Mouse (Mus musculus) midbrain, embryonic 11.5 days (tissue): ENCODE results near the gene Zfp467. TPM values are rescaled to one million over a fixed set of nuclear protein-coding genes. Genes with fewer than 3 reads are reported as not detected.

Experiments
- ATAC-seq: fragments of 200-750 bp; cut with Nextera tagmentation; 2 replicates; pipeline ENCODE4 v1.8.0; 2017; ENCODE audit warnings: moderate TSS enrichment, moderate library complexity; ENCODE audit not compliant: low FRiP score
- DNase-seq: peaks from one replicate; pipeline ENCODE4 v3.0.0; 2015; ENCODE audit warnings: low spot score; ENCODE audit errors: missing footprints
- H3K27ac ChIP-seq: fragments of 300-500 bp; sonication (generic); 2 replicates; pipeline ENCODE4 v1.5.1; 2014; ENCODE audit warnings: low read depth, low read length
- H3K27me3 ChIP-seq: fragments of 300-500 bp; sonication (generic); 2 replicates; pipeline ENCODE4 v1.6.1; 2014; ENCODE audit warnings: mild to moderate bottlenecking, low read length, moderate library complexity, mixed read lengths; ENCODE audit not compliant: control insufficient read depth, insufficient read depth
- H3K36me3 ChIP-seq: fragments of 300-500 bp; sonication (generic); 2 replicates; pipeline ENCODE4 v1.6.1; 2014; ENCODE audit warnings: mild to moderate bottlenecking, low read length, moderate library complexity, mixed read lengths; ENCODE audit not compliant: control insufficient read depth, insufficient read depth
- H3K4me1 ChIP-seq: fragments of 300-500 bp; sonication (generic); 2 replicates; pipeline ENCODE4 v1.6.1; 2014; ENCODE audit warnings: low read length; ENCODE audit not compliant: control insufficient read depth, insufficient read depth
- H3K4me2 ChIP-seq: fragments of 300-500 bp; sonication (generic); 2 replicates; pipeline ENCODE4 v1.6.1; 2014; ENCODE audit warnings: mild to moderate bottlenecking, moderate library complexity
- H3K4me3 ChIP-seq: fragments of 300-500 bp; sonication (generic); 2 replicates; pipeline ENCODE4 v1.5.1; 2014; ENCODE audit warnings: low read depth, low read length
- H3K9ac ChIP-seq: fragments of 300-500 bp; sonication (generic); 2 replicates; pipeline ENCODE4 v1.6.1; 2014; ENCODE audit warnings: low read length
- H3K9me3 ChIP-seq: fragments of 300-500 bp; sonication (generic); 2 replicates; pipeline ENCODE4 v1.6.1; 2016; ENCODE audit warnings: low read length; ENCODE audit not compliant: control insufficient read depth
- WGBS: fragments of 180-500 bp; shearing (Covaris S2); extraction: QIAGEN DNeasy Blood & Tissue Kit; methylation state at CpG from one replicate; pipeline ENCODE4 v1.1.7; 2014; 5-methylcytosine and 5-hydroxymethylcytosine counted together
- polyA plus RNA-seq: library from polyadenylated mRNA; unstranded; fragments of >200 nt; fragmentation: Nextera tagmentation; extraction: Ambion mirVana; gene quantifications from 2 replicates; pipeline ENCODE4 v1.2.1, GENCODE M21; 2014

The Zfp467 gene
- polyA plus RNA-seq, 1 experiment from 2014 or later: 14.3 TPM

GRCm38 (mm10) chr6:48467490-48467889, 21.9 kb upstream of the Zfp467 start:
- H3K27ac ChIP-seq: no peak overlapping the region
- H3K9me3 ChIP-seq: no peaks in the 10 kb centered on the region
- H3K9ac ChIP-seq: no peak overlapping the region
- H3K4me2 ChIP-seq: no peak overlapping the region
- peaks cover 3% of the 10 kb centered on the region; the same call in 1 of the 2 replicates for H3K4me1 ChIP-seq
- no peaks in the 10 kb centered on the region for H3K36me3 ChIP-seq
- no peaks in the 10 kb centered on the region for H3K27me3 ChIP-seq
- no peak for DNase-seq
- WGBS: 87% methylated on average over 7 of the region's 7 CpGs
- no peak overlapping the region for H3K4me3 ChIP-seq
- no peak for ATAC-seq

DNA sequence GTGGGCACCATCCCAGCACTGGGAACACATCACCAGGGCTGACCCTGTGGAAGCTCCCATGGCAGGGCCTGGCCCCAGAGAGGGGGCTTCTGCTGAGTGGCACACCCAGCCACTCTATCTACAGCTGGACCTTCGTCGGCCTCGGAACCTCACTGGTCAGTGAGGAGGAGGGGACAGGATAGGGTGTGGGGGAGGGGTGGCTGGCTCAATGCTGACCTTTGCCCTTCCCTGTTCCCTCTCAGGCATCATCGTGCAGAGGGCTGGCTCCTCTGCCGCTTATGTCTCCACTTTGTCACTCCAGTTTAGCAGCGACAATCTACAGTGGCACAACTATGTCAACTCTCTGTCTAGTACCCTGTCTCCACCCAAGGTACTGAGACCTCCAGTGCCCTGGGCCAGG, 21.1 kb upstream of the Zfp467 start:
- Histone ChIP-seq H3K4me2 (no peak overlapping the region), H3K4me1 (peaks cover 3% of the 10 kb centered on the region; the same call in 1 of the 2 replicates), H3K36me3 (no peaks in the 10 kb centered on the region), H3K27ac (no peak overlapping the region), H3K4me3 (no peak overlapping the region), H3K27me3 (no peaks in the 10 kb centered on the region), H3K9ac (no peak overlapping the region), H3K9me3 (no peaks in the 10 kb centered on the region)
- no peak for ATAC-seq
- WGBS: 35% methylated on average over 6 of the region's 6 CpGs
- DNase-seq: no peak

- ATAC-seq (no peak), DNase-seq (no peak)
- Histone ChIP-seq H3K9ac (no peak overlapping the region), H3K36me3 (no peaks in the 10 kb centered on the region), H3K9me3 (no peaks in the 10 kb centered on the region), H3K27ac (no peak overlapping the region), H3K27me3 (no peaks in the 10 kb centered on the region), H3K4me2 (no peak overlapping the region), H3K4me3 (no peak overlapping the region), H3K4me1 (peaks cover 3% of the 10 kb centered on the region; the same call in 1 of the 2 replicates)
- 93% methylated on average over 13 of the region's 13 CpGs for WGBS
Measured at GRCm38 (mm10) chr6:48464966-48465679, 19.5 kb upstream of the Zfp467 start.

DNA sequence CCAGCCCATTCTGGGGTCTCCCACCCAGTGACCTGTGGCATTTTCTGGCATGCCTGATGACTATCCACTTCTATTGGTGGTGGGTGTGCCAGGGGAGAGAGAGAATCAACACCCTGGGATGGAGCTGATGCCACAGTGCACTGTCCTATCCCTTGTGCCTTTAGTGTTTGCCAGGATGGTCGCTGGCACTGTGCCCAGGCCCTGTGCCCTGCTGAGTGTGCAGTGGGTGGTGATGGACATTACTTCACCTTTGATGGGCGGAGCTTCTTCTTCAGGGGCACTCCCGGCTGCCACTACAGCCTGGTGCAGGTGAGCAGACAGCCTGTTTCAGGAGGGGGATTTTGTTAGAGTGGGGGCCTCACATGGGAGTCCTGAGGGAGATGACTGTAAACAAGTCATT, 7.1 kb upstream of the Zfp467 start:
- Histone ChIP-seq H3K4me3 (no peak overlapping the region), H3K4me2 (no peak overlapping the region), H3K27me3 (no peaks in the 10 kb centered on the region), H3K9ac (no peak overlapping the region), H3K9me3 (no peaks in the 10 kb centered on the region), H3K27ac (no peak overlapping the region), H3K4me1 (no peaks in the 10 kb centered on the region), H3K36me3 (no peaks in the 10 kb centered on the region)
- DNase-seq (no peak), ATAC-seq (no peak)
- 86% methylated on average over 3 of the region's 3 CpGs for WGBS

DNA sequence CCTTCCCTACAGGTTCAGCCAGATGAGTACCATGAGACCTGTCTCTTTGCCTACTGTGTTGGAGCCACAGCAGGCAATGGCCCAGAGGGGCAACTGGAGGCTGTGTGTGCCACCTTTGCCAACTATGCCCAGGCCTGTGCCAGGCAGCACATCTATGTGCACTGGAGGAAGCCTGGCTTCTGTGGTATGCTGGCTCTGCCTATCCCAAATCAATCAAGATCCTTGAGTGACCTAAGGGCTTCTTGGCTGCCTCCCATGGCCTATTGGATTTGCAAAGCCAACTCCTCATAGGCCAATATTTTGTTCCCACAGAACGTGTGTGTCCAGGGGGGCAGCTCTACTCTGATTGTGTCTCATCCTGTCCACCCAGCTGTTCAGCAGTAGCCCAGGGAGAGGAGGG, 6.5 kb upstream of the Zfp467 start:
- Histone ChIP-seq H3K27me3 (no peaks in the 10 kb centered on the region), H3K9ac (no peak overlapping the region), H3K4me3 (no peak overlapping the region), H3K36me3 (no peaks in the 10 kb centered on the region), H3K4me1 (no peaks in the 10 kb centered on the region), H3K27ac (no peak overlapping the region), H3K4me2 (no peak overlapping the region), H3K9me3 (no peaks in the 10 kb centered on the region)
- 67% methylated on average over 1 of the region's 1 CpGs for WGBS
- ATAC-seq (no peak), DNase-seq (no peak)

DNA sequence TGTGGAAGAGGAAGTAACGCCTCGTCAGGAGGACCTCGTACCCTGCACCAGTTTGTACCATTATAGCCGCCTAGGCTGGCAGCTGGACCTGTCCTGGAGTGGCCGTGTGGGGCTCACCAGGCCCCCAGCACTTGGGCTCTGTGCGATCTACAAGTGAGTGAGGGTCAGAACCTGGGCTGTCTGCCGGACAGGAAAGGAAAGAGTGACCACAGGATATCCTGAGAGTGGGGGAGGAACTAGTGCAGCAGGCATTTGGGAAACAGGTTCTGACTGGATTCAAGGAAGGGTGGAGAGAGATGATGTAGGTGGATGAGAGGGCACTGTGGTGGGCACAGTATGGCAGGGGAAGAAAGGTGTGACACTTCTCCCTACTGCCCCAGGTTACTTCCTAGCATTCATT, 2.9 kb upstream of the Zfp467 start:
- Histone ChIP-seq H3K4me2 (no peak overlapping the region), H3K9me3 (no peaks in the 10 kb centered on the region), H3K9ac (no peak overlapping the region), H3K4me1 (peaks cover 6% of the 10 kb centered on the region), H3K27ac (no peak overlapping the region), H3K27me3 (no peaks in the 10 kb centered on the region), H3K4me3 (no peak overlapping the region), H3K36me3 (no peaks in the 10 kb centered on the region)
- DNase-seq (no peak), ATAC-seq (no peak)
- whole genome bisulfite sequencing: 86% methylated on average over 7 of the region's 7 CpGs

GRCm38 (mm10) chr6:48447929-48448328, 2.3 kb upstream of the Zfp467 start, which contains the start of gene Sspo:
TSS of gene Sspo (plus strand) at chr6:48448229.
- ATAC-seq: no peak
- H3K4me3 ChIP-seq: no peak within 1 kb of the TSS
- no peak within 1 kb of the TSS for H3K27ac ChIP-seq
- no peaks in the 10 kb centered on the region for H3K9me3 ChIP-seq
- 86% methylated on average over 1 of the region's 1 CpGs for WGBS
- no peaks in the 10 kb centered on the region for H3K27me3 ChIP-seq
- H3K9ac ChIP-seq: no peak within 1 kb of the TSS
- H3K4me2 ChIP-seq: no peak within 1 kb of the TSS
- no peak for DNase-seq
- H3K4me1 ChIP-seq: peaks cover 10% of the 10 kb centered on the region
- H3K36me3 ChIP-seq: no peaks in the 10 kb centered on the region

DNA sequence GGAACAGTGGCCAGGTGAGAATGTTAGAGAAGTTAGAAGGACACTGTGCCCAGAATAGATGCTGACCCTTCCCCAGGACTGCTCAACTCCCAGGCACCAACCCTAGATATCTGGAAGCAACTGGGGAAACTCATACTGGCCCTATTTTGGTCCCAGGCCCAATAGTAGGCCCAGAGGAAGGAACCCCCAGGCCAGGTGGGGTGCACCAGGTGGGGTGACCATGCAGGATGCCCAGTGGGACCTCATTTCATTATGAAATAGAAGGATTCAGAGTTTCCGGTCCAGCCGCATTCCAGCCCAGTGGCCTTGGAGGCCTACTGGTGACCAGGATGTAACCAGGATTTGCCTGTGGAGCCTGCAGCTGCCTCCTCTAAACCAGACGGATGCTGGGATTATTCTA, 1.3 kb upstream of the Zfp467 start:
- Histone ChIP-seq H3K27ac (no peak overlapping the region), H3K4me1 (peaks cover 10% of the 10 kb centered on the region), H3K9me3 (no peaks in the 10 kb centered on the region), H3K9ac (no peak overlapping the region), H3K36me3 (no peaks in the 10 kb centered on the region), H3K27me3 (no peaks in the 10 kb centered on the region), H3K4me3 (no peak overlapping the region), H3K4me2 (no peak overlapping the region)
- no peak for DNase-seq
- no peak for ATAC-seq
- WGBS: 73% methylated on average over 3 of the region's 3 CpGs

GRCm38 (mm10) chr6:48446256-48446655, 631 bp upstream of the Zfp467 start:
- ATAC-seq (no peak), DNase-seq (no peak)
- H3K4me2 ChIP-seq: peak overlapping the region; percentile 98
- peaks cover 10% of the 10 kb centered on the region for H3K4me1 ChIP-seq
- WGBS: 41% methylated on average over 3 of the region's 3 CpGs
- H3K27ac ChIP-seq: no peak overlapping the region
- H3K27me3 ChIP-seq: no peaks in the 10 kb centered on the region
- H3K9me3 ChIP-seq: no peaks in the 10 kb centered on the region
- H3K9ac ChIP-seq: peak overlapping the region; percentile 84; the same call in 1 of the 2 replicates
- peaks cover 6% of the 10 kb centered on the region; the same call in 1 of the 2 replicates for H3K36me3 ChIP-seq
- peak overlapping the region; percentile 73 for H3K4me3 ChIP-seq
